Mouse (Mus musculus) midbrain, embryonic 15.5 days (tissue): Measurements from ENCODE around the gene Srl. TPM values are rescaled to one million over a fixed set of nuclear protein-coding genes. Genes with fewer than 3 reads are reported as not detected.

Source experiments
- ATAC-seq: fragments of 200-750 bp; cut with Nextera tagmentation; replicated peaks from 2 replicates; pipeline ENCODE4 v1.8.0; 2017; ENCODE audit warnings: moderate TSS enrichment
- H3K27ac ChIP-seq: fragments of 300-500 bp; sonication (generic); 2 replicates; pipeline ENCODE4 v1.5.1; 2015; ENCODE audit warnings: mild to moderate bottlenecking, inconsistent platforms
- H3K27me3 ChIP-seq: fragments of 300-500 bp; sonication (generic); replicated peaks from 2 replicates; pipeline ENCODE4 v1.6.1; 2015; ENCODE audit warnings: inconsistent platforms
- H3K36me3 ChIP-seq: fragments of 300-500 bp; sonication (generic); replicated peaks from 2 replicates; pipeline ENCODE4 v1.6.1; 2015; ENCODE audit warnings: inconsistent platforms
- H3K4me1 ChIP-seq: fragments of 300-500 bp; sonication (generic); 2 replicates; pipeline ENCODE4 v1.6.1; 2015; ENCODE audit warnings: inconsistent platforms
- H3K4me2 ChIP-seq: fragments of 300-500 bp; sonication (generic); 2 replicates; pipeline ENCODE4 v1.6.1; 2015; ENCODE audit warnings: inconsistent platforms, mild to moderate bottlenecking, moderate library complexity
- H3K4me3 ChIP-seq: fragments of 300-500 bp; sonication (generic); 2 replicates; pipeline ENCODE4 v1.5.1; 2015; ENCODE audit warnings: mild to moderate bottlenecking, inconsistent platforms
- H3K9ac ChIP-seq: fragments of 300-500 bp; sonication (generic); 2 replicates; pipeline ENCODE4 v1.6.1; 2015; ENCODE audit warnings: mild to moderate bottlenecking, inconsistent platforms
- H3K9me3 ChIP-seq: fragments of 300-500 bp; sonication (generic); 2 replicates; pipeline ENCODE4 v1.6.1; 2016; ENCODE audit warnings: inconsistent platforms
- WGBS: fragments of 180-500 bp; shearing (Covaris S2); methylation state at CpG from one replicate; pipeline ENCODE4 v1.1.7; 2015; ENCODE audit warnings: mixed read lengths; 5-methylcytosine and 5-hydroxymethylcytosine counted together
- polyA plus RNA-seq: library from polyadenylated mRNA; unstranded; fragments of >200 nt; fragmentation: Nextera tagmentation; extraction: Ambion mirVana; gene quantifications from 2 replicates; pipeline ENCODE4 v1.2.1, GENCODE M21; 2015

Srl gene
- polyA plus RNA-seq, 1 experiment from 2014 or later, result 25.4 TPM

GRCm38 (mm10) chr16:4503495-4503894, 38.1 kb downstream of the Srl start:
- no peaks in the 10 kb centered on the region for H3K27me3 ChIP-seq
- no peaks in the 10 kb centered on the region for H3K36me3 ChIP-seq
- no peak for ATAC-seq
- no peak overlapping the region for H3K4me3 ChIP-seq
- no peak overlapping the region for H3K4me2 ChIP-seq
- no peak overlapping the region for H3K9ac ChIP-seq
- H3K4me1 ChIP-seq, result no peaks in the 10 kb centered on the region
- WGBS, result 86% methylated on average over 1 of the region's 1 CpGs
- no peaks in the 10 kb centered on the region for H3K9me3 ChIP-seq
- H3K27ac ChIP-seq, result no peak overlapping the region

DNA sequence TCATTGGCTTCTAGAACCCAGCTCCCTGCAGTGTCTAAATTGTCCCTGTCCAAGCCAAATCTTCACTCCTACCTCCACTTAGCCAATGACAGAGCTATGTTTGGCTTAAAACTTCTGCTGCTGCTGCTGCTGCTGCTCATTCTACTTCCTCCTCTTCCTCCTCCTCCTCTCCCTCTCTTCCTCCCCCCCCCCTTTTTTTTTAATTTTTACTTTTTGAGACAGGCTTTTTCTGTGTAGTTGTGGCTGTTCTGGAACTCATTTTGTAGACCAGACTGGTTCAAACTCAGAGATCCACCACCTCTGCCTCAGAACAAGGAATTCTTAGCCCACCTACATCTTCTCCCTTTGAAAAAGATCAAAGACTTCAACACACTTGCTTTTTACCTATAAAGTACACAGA, 39.0 kb downstream of the Srl start:
- no peaks in the 10 kb centered on the region for H3K4me1 ChIP-seq
- no peak for ATAC-seq
- no peak overlapping the region for H3K9ac ChIP-seq
- no peak overlapping the region for H3K27ac ChIP-seq
- H3K27me3 ChIP-seq, result no peaks in the 10 kb centered on the region
- H3K9me3 ChIP-seq, result no peaks in the 10 kb centered on the region
- H3K4me3 ChIP-seq, result no peak overlapping the region
- H3K4me2 ChIP-seq, result no peak overlapping the region
- H3K36me3 ChIP-seq, result no peaks in the 10 kb centered on the region

DNA sequence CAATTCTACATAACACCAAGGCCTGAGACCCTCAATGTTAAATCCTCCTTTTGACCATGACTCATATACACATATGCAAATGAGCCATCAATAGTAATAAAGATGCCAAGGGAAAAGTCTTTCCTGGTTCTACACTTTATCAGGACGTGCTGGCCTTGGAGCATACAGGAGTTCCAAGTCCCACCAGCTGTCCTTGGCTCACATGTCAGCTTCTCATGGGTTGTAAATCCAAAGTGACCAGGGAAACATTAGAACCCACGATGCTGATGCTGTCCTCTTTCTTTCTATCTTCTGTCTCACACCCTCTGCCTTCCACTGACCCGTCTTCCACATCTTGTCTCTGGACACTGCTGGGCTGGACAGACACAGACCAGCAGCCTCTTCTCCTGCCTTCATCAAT, 39.9 kb downstream of the Srl start:
- Histone ChIP-seq H3K36me3 (no peaks in the 10 kb centered on the region), H3K9ac (no peak overlapping the region), H3K4me3 (no peak overlapping the region), H3K9me3 (no peaks in the 10 kb centered on the region), H3K27me3 (no peaks in the 10 kb centered on the region), H3K4me1 (no peaks in the 10 kb centered on the region), H3K4me2 (no peak overlapping the region), H3K27ac (no peak overlapping the region)
- ATAC-seq, result no peak
- 90% methylated on average over 3 of the region's 3 CpGs for WGBS

GRCm38 (mm10) chr16:4500598-4501385, 40.8 kb downstream of the Srl start:
- Histone ChIP-seq H3K36me3 (no peaks in the 10 kb centered on the region), H3K4me1 (no peaks in the 10 kb centered on the region), H3K4me2 (no peak overlapping the region), H3K9me3 (no peaks in the 10 kb centered on the region), H3K4me3 (no peak overlapping the region), H3K9ac (no peak overlapping the region), H3K27me3 (no peaks in the 10 kb centered on the region), H3K27ac (no peak overlapping the region)
- ATAC-seq, result no peak
- 83% methylated on average over 8 of the region's 8 CpGs for WGBS

DNA sequence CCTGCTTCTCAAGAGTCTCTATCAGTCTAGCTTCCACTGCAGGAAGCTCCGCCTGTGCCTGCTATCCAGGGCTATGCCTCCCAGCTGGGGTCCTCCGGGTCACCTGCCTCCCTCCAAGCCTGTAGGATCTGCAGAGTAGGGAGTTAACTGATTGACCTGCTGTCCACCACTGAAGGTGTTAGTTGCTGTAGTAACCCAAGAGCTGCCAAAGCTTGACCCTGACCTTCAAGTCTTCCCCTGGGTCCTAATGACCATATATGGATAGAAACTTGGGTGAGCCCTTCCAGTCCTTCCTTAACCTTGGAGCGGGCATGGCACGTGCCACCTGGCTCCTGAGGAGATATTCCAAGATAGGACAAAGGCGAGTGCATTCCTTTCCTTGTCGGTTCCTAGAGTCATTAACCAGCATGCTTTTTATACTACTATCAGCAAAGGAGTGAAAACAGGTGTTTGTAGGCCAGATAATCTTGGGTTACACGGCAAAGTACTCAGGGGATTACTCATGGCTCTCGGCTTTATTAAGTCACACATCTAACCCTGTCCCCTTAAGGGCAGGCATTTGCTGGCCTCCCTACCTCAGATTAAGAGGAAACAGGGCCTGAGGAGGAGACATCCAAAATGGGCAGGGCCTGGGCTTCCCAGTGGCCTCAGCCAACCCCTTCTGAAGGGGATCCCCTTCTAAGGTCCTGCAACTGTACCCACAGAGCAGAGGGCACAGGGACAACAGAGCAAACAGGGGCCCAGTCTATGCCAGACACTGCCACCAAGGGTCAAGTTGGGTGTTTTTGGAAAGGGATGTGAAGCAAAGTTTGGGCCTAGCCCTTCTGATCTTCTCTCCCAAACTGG, 43.6 kb downstream of the Srl start:
- Histone ChIP-seq H3K4me3 (no peak overlapping the region), H3K4me1 (no peaks in the 10 kb centered on the region), H3K27me3 (no peaks in the 10 kb centered on the region), H3K9me3 (no peaks in the 10 kb centered on the region), H3K27ac (no peak overlapping the region), H3K4me2 (no peak overlapping the region), H3K36me3 (no peaks in the 10 kb centered on the region), H3K9ac (no peak overlapping the region)
- 86% methylated on average over 8 of the region's 8 CpGs for WGBS
- ATAC-seq, result no peak

DNA sequence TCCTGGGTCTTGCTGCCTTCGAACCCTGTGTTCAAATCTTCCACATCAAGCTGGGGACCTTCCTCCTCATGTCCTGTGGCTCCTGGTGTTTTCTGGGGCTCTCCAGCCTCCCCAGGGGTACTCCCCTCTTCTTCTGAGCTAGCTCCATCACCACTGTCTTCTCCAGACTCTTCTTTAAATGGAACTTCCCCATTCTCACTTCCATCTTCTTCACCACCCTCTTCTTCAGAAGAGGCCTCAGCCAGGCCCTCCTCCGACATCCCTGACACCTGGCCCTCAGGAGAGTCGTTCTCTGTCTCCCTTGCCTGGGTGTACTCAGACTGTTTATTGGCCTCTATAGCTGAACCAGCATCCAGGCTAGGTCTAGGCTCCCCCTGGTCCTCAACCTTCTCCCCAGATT, 45.1 kb downstream of the Srl start:
- Histone ChIP-seq H3K36me3 (no peaks in the 10 kb centered on the region), H3K4me3 (no peak overlapping the region), H3K27me3 (no peaks in the 10 kb centered on the region), H3K9me3 (no peaks in the 10 kb centered on the region), H3K4me2 (no peak overlapping the region), H3K27ac (no peak overlapping the region), H3K4me1 (no peaks in the 10 kb centered on the region), H3K9ac (no peak overlapping the region)
- WGBS, result 91% methylated on average over 3 of the region's 3 CpGs
- ATAC-seq, result no peak

DNA sequence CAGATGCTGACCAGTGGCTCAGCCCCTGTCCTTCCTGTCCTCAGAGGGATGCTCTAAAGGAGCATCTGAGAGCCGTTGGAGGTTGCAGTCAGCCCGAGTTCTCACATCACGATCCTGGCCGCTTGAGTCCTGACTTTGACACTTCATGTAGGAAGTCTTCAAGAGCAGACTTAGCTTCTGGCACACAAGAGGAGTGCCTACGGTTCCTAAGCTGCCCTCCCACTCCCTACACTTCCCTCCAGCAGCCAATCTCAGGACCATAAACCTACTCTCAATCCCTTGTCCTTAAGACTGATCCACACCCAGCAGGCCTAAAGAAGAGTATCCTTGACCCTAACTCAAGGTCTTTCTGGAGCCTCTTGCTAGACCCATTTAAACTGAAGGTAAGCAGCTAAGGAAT, 45.8 kb downstream of the Srl start:
- Histone ChIP-seq H3K4me2 (no peak overlapping the region), H3K4me1 (no peaks in the 10 kb centered on the region), H3K27me3 (no peaks in the 10 kb centered on the region), H3K9ac (no peak overlapping the region), H3K27ac (no peak overlapping the region), H3K36me3 (no peaks in the 10 kb centered on the region), H3K4me3 (no peak overlapping the region), H3K9me3 (no peaks in the 10 kb centered on the region)
- no peak for ATAC-seq
- 90% methylated on average over 5 of the region's 5 CpGs for WGBS

GRCm38 (mm10) chr16:4492777-4493563, 48.6 kb downstream of the Srl start:
- no peak for ATAC-seq
- H3K4me3 ChIP-seq, result no peak overlapping the region
- H3K9ac ChIP-seq, result no peak overlapping the region
- H3K27me3 ChIP-seq, result no peaks in the 10 kb centered on the region
- H3K9me3 ChIP-seq, result no peaks in the 10 kb centered on the region
- H3K4me1 ChIP-seq, result no peaks in the 10 kb centered on the region
- WGBS, result 70% methylated on average over 2 of the region's 2 CpGs
- no peak overlapping the region for H3K27ac ChIP-seq
- H3K4me2 ChIP-seq, result no peak overlapping the region
- H3K36me3 ChIP-seq, result no peaks in the 10 kb centered on the region

DNA sequence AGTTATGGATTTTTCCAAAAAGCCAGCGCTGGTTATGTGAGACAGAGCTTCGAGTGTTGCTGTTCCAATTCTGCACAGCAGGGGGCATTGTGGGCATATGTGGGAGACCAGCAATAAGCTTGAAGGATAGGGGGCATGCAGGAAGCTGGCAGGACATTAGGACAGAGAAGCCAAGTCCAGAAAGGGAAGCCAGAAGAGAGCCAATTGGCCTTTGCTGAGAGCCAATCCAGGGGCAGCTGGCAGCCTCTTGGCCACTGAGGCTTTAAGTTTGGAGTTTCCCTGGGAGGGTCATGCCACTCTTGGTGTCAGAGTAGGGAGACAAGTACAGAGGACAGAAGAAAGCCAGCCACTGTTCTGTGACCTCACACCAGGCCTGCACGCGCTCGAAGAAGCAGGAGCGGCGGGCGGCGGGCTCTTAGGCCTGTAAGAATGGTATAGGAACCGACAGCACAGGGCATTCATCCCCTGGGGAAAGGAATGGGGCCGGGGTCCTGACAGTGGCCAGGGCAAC, 52.4 kb downstream of the Srl start:
- Histone ChIP-seq H3K4me3 (no peak overlapping the region), H3K9ac (no peak overlapping the region)
- WGBS, result 62% methylated on average over 11 of the region's 11 CpGs

GRCm38 (mm10) chr16:4480616-4481265, 60.9 kb downstream of the Srl start:
- ATAC-seq, result no peak
- Histone ChIP-seq H3K4me1 (no peaks in the 10 kb centered on the region), H3K36me3 (no peaks in the 10 kb centered on the region), H3K9me3 (no peaks in the 10 kb centered on the region), H3K9ac (no peak overlapping the region), H3K4me3 (no peak overlapping the region), H3K27ac (no peak overlapping the region), H3K4me2 (no peak overlapping the region), H3K27me3 (no peaks in the 10 kb centered on the region)
- 82% methylated on average over 5 of the region's 5 CpGs for WGBS

More for the DNA sequence above, 52.4 kb downstream of the Srl start:
- H3K4me1 ChIP-seq, result no peaks in the 10 kb centered on the region
- no peak overlapping the region for H3K27ac ChIP-seq
- H3K9me3 ChIP-seq, result no peaks in the 10 kb centered on the region
- H3K36me3 ChIP-seq, result no peaks in the 10 kb centered on the region
- H3K27me3 ChIP-seq, result no peaks in the 10 kb centered on the region
- peak; percentile 84 for ATAC-seq
- no peak overlapping the region for H3K4me2 ChIP-seq

DNA sequence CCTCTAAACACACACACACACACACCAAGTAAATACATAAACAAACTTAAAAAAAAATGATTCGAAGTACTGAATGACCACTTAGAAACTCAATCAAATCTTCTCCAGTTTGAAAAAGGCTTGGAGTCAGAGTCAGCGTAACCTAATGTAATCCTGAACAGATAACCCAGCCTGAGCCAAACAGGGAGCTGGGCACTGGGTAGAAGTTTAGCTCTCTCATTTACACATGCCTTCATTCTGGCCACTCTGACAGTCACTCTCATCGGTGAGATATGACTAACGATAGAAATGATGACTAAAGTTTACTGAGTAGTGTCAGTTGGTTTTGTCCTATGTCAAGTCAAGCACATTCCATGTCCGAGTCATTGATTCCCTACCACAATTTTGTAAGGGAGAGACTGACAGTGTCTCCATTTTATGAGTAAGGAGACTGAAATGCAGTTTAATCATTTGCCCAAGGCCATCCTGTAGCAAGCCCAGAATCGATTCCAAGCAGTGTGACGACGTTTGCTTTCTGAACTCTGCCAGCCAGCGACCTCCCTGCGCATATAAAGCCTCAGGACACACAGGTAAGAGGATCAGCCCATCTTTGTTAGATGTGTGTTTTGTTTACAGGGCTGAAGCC, 63.9 kb downstream of the Srl start:
- Histone ChIP-seq H3K4me1 (peaks cover 9% of the 10 kb centered on the region), H3K4me3 (no peak overlapping the region), H3K9ac (no peak overlapping the region), H3K27ac (no peak overlapping the region), H3K4me2 (no peak overlapping the region), H3K9me3 (no peaks in the 10 kb centered on the region), H3K36me3 (no peaks in the 10 kb centered on the region), H3K27me3 (no peaks in the 10 kb centered on the region)
- WGBS, result 84% methylated on average over 10 of the region's 10 CpGs
- ATAC-seq, result no peak
